Mouse (Mus musculus) lung, postnatal 0 days (tissue): ENCODE measurements around the gene A130010J15Rik.

Source experiments
- CTCF ChIP-seq: IDR thresholded peaks from 2 replicates; pipeline ENCODE4 v1.5.1; 2016; ENCODE audit warnings: antibody characterized with exemption, mild to moderate bottlenecking
- EP300 ChIP-seq: IDR thresholded peaks from 2 replicates; pipeline ENCODE4 v1.6.1; 2016; ENCODE audit warnings: antibody characterized with exemption, mild to moderate bottlenecking, control low read depth

- no peak for TF ChIP-seq EP300
- no peak for TF ChIP-seq CTCF
Observed at GRCm38 (mm10) chr1:193167746-193168145, at the start of gene A130010J15Rik.
